Mouse (Mus musculus) cortical plate, adult 2 months (tissue): Measurements from ENCODE around the gene Pdss2.

Source experiments
- CTCF ChIP-seq: fragments of 200-500 bp; IDR thresholded peaks from 2 replicates; pipeline ENCODE4 v1.5.1; 2011; ENCODE audit warnings: mild to moderate bottlenecking, control low read depth, low read length; ENCODE audit not compliant: insufficient read depth; ENCODE audit errors: extremely low read depth
- POLR2A ChIP-seq: fragments of 200-500 bp; IDR thresholded peaks from 2 replicates; pipeline ENCODE4 v1.6.1; 2011; ENCODE audit warnings: mild to moderate bottlenecking, low read length, control low read depth; ENCODE audit not compliant: insufficient read depth; ENCODE audit errors: extremely low read depth

DNA sequence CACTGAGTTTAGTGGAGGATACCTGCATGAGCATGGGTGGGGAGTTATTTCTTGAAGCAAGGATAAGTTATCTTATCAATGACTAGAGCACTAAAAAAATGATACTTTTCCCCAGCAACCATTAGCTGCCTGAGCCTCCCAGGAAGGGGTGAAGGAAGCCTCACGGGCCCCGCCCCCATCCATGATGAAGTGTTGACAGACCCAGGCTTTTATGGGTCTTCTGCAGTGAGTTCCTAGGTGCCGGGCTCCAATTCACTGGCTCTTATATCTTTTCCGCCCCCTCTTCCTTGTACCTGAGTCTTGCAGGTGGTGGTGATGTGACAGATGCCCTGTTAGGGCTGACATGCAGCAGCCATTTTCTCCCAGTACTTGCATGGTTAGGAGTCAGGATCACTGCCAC, 114.6 kb downstream of the Pdss2 start:
- TF ChIP-seq CTCF (no peak), POLR2A (no peak)
